8 mouse cellular contexts compared by ENCODE assay signal in genomic region chr4:134745900-134746661, GRCm38 (mm10). TPM values are rescaled to one million over a fixed set of nuclear protein-coding genes. Genes with fewer than 3 reads are reported as not detected.
DNase-seq lines count a peak whose midpoint lies in the region; ATAC-seq lines count a peak whose summit lies in the region.

No protein-coding gene starts in this region.

- WGBS in kidney, embryonic 15.5 days, result 88% methylated on average over 16 of the region's 16 CpGs

- H3K4me3 ChIP-seq in kidney, embryonic 15.5 days (replicated peaks), result no peak overlapping the region

- no peak for ATAC-seq in kidney, embryonic 15.5 days (replicated peaks; ENCODE audit: low FRiP score)

- peak; percentile 76 for DNase-seq in layer of hippocampus, adult 11-12 months (ENCODE audit: low spot score)
- DNase-seq in layer of hippocampus, postnatal 10 days (ENCODE audit: low spot score in 2 of 2), result no peak
- DNase-seq in ZHBTc4 (ENCODE audit: low read depth, low spot score), result peak; percentile 79
- DNase-seq in frontal cortex, postnatal 36 days (ENCODE audit: low spot score in 2 of 2), result peak; percentile 78 to 89
- peak; percentile 34 for DNase-seq in lung, postnatal 36 days
- DNase-seq in spleen, adult 18-20 months, result no peak
- DNase-seq in ovary, postnatal 36 days (ENCODE audit: low spot score), result no peak

- H3K27ac ChIP-seq in kidney, embryonic 15.5 days, result no peak overlapping the region

- H3K4me1 ChIP-seq in kidney, embryonic 15.5 days, result peaks cover 29% of the 10 kb centered on the region

- H3K27me3 ChIP-seq in kidney, embryonic 15.5 days, result no peaks in the 10 kb centered on the region

- H3K36me3 ChIP-seq in kidney, embryonic 15.5 days, result peaks cover 41% of the 10 kb centered on the region

- no peaks in the 10 kb centered on the region for H3K9me3 ChIP-seq in kidney, embryonic 15.5 days (replicated peaks)

- no peak overlapping the region for H3K9ac ChIP-seq in kidney, embryonic 15.5 days

- H3K4me2 ChIP-seq in kidney, embryonic 15.5 days, result no peak overlapping the region

RNA-seq across cellular contexts. Expression of gene Ldlrap1, which starts 21.7 kb away (rescaled TPM):
- 1 to 10 TPM; 2.7 to 3.2 TPM for total RNA-seq in layer of hippocampus, postnatal 10 days (2021)
- polyA plus RNA-seq in kidney, embryonic 15.5 days (2015; fragmentation: Nextera tagmentation; extraction: Ambion mirVana), result 19.3 and 23.6 TPM in 2 replicates

RNA-seq across cellular contexts. Expression of gene Man1c1, which starts 42.0 kb away (rescaled TPM):
- total RNA-seq in layer of hippocampus, postnatal 10 days (2021), result 10 to 100 TPM; 14.2 to 16.3 TPM
- polyA plus RNA-seq in kidney, embryonic 15.5 days (2015; fragmentation: Nextera tagmentation; extraction: Ambion mirVana), result 4.3 and 5.1 TPM in 2 replicates

Comparison
In these comparisons a context has a peak if more than half of its experiments do, and no peak if none do; other contexts are left out.
1. DNase-seq: peak in layer of hippocampus, adult 11-12 months (single experiment), ZHBTc4 (single experiment), frontal cortex, postnatal 36 days (2 of 2) and lung, postnatal 36 days (single experiment); none in layer of hippocampus, postnatal 10 days (0 of 2), spleen, adult 18-20 months (0 of 2) and ovary, postnatal 36 days (single experiment).